Mouse (Mus musculus) C2C12 (cell line): ENCODE data around the gene Stk11ip.

ENCODE experiments used
- CEBPB ChIP-seq: IDR thresholded peaks from one replicate; pipeline ENCODE4 v1.6.1; 2011; ENCODE audit warnings: low read depth, mild to moderate bottlenecking, control low read depth, moderate library complexity
- CTCF ChIP-seq: IDR thresholded peaks from one replicate; pipeline ENCODE4 v1.5.1; 2011; ENCODE audit not compliant: control insufficient read depth, insufficient read depth, insufficient read length
- MAX ChIP-seq: IDR thresholded peaks from one replicate; pipeline ENCODE4 v1.6.1; 2011; ENCODE audit warnings: mild to moderate bottlenecking, control low read depth
- MYOD1 ChIP-seq: IDR thresholded peaks from one replicate; pipeline ENCODE4 v1.6.1; 2011; ENCODE audit warnings: low read depth; ENCODE audit not compliant: control insufficient read depth, insufficient read length
- MYOG ChIP-seq: IDR thresholded peaks from one replicate; pipeline ENCODE4 v1.6.1; 2011; ENCODE audit not compliant: control insufficient read depth, insufficient read length; ENCODE audit errors: extremely low read depth
- USF1 ChIP-seq: IDR thresholded peaks from one replicate; pipeline ENCODE4 v1.6.1; 2011; ENCODE audit warnings: low read depth, mild to moderate bottlenecking, control low read depth, moderate library complexity

GRCm38 (mm10) chr1:75511437-75512210, 9.7 kb upstream of the Stk11ip start:
- TF ChIP-seq USF1 (no peak), CTCF (no peak), CEBPB (no peak), MAX (no peak), MYOD1 (no peak), MYOG (no peak)
